Mouse (Mus musculus) right cerebral cortex, postnatal 4 days (tissue): Measurements from ENCODE around the gene Gm49366.
A peak's percentile ranks its signal among the peaks of the same experiment; 100 is the strongest.
"Not testable (repeated sequence)": the region's sequence is repeated elsewhere in the genome, so short reads cannot be mapped to it uniquely, and the experiment has no call there.

ENCODE experiments used
- DNase-seq: peaks from one replicate; pipeline ENCODE4 v3.0.0-alpha.2; 2022

Gene Gm49366

DNA sequence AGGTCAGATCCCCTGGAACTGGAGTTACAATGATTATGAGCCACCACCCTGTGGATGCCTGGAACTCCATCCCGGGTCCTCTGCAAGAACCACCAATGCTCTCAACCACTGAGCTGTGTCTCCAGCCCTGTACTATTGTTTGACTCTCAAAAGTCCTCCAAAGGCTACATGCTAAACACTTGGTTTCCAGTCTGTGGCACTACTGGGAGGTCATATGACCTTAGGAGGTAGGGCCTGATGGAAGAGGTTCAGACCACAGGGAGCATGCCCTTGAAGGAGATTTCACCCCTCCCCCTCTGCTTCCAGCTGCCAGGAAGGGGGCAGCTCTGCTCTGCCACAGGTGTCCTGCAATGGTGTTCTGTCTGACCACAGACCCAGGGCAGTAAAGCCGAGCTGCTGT, 5.4 kb upstream of the Gm49366 start:
- DNase-seq = not testable (repeated sequence)

DNA sequence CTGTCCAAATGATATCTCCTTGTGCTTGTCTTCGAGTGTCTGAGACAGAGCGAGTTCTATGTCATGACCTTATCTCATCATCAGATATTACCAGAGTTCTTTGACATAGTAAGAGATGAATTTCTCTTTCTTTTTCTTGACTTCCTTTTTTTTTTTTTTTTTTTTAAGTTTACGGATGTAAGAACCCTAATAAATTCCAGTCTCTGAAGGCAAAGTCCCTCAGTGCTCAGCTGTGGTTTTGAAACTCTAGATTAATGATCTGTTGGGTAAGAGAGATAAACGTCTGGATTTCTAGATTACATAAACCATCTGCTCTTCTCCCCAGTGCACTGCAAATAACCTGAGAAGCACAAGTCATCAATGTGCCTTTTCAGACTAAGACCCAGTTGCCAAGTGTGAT, 4.6 kb upstream of the Gm49366 start:
- DNase-seq = no peak

DNA sequence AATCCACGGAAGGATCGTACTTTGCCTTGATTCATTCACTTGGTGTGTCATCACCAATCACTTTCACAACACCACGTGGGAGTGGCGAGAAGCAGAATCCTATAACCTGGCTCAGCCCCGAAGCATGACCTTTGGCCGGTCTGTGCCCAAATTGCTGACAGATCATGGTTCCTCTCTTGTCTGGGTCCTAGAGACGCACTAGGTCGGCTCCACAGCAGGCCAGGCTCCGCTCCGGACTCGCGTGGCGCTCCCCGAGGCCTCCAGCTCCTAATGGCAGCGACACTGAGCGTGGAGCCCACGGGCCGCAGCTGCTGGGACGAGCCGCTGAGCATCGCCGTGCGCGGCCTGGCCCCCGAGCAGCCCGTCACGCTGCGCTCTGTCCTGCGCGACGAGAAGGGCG, 494 bp upstream of the Gm49366 start, which contains the start of gene Acot4:
TSS of gene Acot4 (plus strand) at position 139 of the 400 bp plus-strand sequence.
- DNase-seq = peak; percentile 11

DNA sequence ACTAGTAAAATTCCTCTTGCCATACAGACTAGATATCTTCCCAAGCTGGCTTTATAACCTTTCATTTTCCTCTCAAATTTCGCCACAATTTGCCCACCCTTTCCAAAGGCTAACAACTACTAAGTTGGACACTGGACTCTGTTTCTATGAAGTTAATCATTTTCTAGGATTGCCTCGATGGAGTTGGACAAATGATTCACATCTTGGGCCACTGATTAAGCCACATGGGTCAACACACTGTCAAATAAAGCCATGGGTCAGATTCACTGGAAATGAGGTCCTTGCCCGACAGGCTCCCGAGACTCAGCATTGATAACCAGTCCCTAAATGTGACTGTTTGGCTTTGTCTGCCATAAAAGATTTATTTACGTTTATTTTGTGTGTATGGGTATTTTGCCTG, 3.5 kb downstream of the Gm49366 start:
- no peak for DNase-seq

DNA sequence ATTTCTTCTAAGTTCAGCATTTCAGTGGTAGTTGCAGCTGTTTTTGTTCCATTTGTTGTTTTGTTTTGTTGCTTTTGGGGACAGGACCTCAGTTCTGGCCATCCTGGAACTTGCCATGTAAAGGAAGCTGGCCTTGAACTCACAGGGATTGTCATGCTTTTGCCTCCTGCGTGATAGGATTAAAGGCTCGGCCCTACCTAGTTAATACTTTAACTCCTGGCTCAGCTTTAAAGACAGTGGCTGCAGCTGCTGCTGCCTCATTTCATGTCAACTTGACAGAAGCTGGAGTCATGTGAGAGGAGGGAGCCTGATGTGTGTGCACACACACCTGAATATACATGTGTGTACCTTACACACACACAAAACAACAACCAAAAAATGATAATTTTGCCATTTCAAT, 5.3 kb downstream of the Gm49366 start:
- DNase-seq = no peak

DNA sequence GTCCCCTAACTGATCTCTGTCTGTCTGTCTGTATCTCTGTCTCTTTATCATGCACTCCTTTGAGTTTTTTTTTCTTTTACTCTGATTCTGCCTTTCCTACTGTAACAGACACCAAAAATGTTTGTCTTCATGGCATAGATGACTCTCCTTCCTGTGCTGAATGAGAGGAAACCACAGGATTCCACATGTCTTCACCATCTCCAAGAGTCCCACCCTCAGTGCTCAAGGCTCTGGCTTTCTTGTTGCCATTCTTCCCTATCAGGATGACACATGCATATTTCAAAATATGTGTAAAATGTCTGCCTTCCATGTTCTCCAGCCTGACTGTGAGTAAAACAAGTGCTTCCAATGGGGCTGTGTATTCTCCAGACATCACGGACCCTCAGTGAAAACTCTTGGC, 8.2 kb downstream of the Gm49366 start:
- no peak for DNase-seq

DNA sequence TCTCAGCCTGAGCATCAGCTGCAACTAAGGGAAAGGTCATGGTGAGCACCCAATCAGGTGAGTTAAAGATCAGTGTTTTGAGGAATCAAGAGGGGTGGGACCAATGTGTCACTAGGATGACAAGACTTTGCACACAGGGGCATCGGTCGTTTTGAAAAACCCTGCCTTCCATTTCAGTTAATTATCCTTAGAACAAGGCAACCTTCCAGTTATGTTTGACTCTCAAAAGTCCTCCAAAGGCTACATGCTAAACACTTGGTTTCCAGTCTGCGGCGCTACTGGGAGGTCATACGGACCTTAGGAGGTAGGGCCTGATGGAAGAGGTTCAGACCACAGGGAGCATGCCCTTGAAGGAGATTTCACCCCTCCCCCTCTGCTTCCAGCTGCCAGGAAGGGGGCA, 12.0 kb downstream of the Gm49366 start:
- DNase-seq = not testable (repeated sequence)

DNA sequence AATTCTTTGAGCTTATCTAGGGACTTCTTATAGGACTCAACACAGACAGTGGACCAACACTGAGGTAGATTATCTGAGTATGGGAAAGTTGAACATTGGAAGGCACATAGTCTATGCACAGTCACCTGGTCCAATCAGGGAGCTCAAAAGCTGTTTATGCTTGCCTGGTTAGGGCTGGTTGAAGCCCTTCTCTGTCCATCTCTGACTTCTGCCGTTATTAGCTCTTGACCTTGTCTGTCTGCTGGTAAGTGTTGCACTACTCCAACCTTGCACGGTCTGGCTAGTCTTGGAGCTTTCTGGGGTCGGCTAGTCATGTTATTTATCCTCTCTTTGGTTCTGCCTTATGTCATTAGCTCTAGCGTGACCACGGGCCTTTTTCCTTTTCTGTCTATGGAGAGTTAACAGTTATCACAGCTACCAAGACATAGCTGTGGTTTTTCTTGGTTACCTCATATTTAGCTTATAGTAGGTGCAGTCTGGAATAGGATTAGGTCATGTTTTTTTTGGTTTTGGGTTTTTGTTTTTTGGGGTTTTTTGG, 13.3 kb downstream of the Gm49366 start, which contains the start of gene Acot3:
TSS of gene Acot3 (plus strand) at position 208 of the 538 bp plus-strand sequence.
- no peak for DNase-seq

DNA sequence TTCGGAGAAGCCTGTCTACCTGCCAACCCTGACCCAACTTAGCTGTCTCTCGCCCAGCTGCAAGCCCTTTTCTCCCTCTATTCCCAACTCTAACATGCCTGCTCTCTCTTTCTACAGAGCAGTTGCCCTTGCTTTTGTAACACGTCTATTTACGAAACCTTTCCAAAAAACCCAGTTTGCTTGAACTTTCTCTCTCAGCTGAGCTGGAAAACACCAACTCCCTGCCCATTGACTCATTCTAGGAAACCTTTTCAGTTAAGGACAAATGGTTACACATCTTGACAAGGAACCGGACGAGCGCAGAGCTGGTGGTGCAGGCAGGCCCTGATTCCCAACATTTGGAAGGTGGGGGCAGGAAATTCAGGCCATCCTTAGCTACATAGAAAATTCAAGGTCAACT, 13.9 kb downstream of the Gm49366 start:
- DNase-seq = no peak

DNA sequence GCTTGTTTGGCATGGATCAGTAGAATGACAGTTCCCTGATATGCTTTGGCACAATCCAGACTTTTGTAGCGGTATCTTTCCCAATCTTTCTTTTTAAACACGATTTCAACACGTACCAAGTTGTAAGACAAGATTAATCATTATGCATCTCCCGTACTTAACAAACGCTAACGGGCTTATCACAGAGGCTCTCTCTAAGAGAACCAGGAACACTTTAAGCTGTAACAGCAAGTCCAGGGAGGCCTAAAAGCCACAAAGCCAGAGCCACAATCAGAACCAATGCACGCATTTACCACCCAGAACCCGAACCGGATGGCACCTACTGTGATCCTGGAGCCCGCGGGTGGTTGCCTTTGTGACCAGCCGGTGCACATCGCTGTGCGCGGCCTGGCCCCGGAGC, 14.4 kb downstream of the Gm49366 start:
- DNase-seq = no peak

DNA sequence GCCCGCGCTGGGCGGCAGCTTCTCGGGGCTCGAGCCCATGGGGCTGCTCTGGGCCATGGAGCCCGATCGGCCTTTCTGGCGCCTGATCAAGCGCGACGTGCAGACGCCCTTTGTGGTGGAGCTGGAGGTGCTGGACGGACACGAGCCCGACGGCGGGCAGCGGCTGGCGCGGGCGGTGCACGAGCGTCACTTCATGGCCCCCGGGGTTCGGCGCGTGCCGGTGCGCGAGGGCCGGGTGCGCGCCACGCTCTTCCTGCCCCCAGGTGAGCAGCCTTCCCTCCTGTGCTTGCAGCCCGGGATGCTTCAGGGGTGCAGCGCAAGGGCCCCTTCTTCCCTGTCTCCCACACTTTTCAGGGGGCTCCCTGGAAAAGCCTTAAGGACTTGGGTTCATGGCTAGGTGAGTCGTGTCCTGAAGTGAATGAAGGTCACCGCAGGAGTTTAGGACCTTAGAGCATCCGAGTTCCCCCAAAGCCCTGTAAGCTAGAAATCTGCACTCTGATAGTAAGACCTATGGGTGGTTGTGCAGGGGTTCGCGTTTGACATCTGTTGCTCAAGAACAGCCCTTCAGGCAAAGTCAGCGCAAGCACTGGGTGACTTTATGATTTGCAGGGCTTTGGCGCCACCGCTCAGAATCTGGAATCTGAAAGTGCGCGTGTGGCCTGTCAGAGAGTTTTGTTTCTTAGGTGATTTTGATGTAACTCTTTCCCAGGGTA, 15.1 kb downstream of the Gm49366 start:
- DNase-seq = no peak

DNA sequence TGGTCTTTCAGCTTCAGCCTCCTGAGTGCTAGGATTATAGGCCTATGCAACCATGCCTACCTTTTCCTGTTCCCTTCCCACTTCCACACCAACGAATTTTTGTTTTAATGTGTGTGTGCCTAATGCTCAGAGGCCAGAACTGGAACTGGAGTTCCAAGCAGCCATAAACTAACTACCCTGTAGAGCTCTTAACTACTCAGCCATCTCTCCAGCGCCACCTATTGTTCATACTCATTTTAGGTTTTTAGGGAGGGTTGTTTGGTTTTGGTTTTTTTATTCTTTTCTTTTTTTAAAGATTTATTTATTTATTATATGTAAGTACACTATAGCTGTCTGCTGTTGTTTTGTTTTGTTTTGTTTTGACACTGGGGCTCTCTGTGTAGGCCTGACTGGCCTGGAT, 22.2 kb downstream of the Gm49366 start:
- DNase-seq = no peak

DNA sequence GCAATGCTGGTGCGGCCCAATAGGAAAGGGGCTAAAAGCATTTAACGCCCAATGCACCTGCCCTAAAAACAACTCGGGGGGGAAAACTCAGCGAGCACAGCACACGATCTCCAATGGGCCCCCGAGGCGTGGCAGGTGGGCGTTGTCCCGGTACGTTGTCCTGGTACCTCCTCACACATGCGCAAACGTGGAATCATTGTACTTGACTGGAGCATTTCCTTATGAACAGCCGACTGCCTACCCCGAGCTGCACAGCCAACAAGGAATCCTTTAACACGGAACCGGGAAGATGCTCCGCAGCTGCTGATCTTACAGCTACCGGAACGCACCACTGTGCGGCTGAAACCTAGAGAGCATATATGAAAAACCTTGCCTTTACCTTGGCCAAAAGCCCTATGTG, 23.6 kb downstream of the Gm49366 start:
- no peak for DNase-seq

DNA sequence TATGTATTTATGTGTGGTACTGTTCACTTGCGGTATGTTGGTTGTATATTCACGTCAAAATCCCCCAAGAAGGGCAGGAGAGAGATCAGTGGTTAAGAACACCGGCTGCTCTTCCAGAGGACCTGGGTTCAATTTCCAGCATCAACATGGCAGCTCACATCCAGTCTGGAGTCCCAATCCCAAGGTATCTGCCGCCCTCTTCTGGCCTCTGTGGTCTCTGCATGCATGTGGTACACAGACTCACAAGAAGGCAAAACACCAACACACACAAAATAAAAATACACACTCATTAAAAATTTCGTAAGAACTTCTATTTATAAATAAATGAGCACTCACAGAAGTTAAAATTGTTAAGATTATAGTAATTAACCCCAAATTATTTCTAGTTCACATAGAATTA, 24.5 kb downstream of the Gm49366 start:
- DNase-seq = no peak

DNA sequence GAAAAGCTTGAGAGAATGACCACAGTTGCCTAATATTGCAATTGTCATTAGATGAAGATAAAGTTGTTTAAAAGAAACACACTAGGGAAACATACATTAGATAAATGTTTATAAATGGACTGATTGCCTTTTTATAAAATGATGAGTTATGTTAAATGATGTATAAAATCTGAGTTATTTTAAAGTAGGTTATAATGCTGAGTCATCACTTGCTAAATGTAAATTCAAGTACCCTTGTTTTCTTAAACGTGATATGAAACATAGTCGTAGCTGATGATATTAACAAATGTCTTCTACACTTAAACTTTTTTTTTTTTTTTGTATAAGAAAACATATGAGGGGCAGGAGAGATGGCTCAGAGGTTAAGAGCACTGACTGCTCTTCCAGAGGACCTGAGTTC, 25.1 kb downstream of the Gm49366 start:
- no peak for DNase-seq

DNA sequence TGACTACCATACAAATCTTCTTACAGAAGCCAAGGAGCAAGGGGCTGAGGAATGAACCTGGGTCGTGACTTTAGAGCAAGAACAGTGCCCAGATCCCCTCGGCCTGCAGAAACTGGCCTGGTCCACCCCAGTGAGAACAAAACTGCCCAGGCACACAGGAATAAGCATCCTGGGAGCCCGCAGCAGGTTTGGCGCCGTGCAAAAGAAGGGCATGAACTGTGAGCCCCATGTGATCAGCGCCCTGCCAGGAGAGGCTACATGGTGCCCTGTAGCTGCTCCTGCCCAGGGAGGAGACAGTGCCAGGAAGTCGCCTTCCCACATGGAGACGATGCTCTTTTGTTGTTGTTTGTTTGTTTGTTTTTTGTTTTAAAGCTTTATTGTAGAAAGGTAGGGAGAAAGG, 25.9 kb downstream of the Gm49366 start:
- DNase-seq = no peak

DNA sequence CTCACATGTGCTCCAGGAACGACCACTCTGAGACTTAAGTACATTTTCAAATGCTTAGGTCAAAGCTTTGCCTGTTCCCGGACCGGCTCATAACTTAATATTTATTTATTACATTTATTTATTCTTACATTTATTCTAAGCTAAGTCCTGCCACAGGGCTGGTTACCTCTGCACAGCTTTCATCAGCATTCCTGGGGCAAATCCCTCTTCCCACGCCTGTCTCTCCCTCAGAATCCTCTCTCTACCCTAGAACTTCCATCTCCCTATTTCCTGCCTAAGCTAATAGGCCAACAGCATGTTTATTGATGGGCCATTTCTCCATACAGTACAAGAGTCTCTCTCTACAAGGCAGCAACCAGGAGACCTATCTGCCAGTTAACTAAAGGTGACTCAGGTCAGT, 29.0 kb downstream of the Gm49366 start:
- DNase-seq = no peak

DNA sequence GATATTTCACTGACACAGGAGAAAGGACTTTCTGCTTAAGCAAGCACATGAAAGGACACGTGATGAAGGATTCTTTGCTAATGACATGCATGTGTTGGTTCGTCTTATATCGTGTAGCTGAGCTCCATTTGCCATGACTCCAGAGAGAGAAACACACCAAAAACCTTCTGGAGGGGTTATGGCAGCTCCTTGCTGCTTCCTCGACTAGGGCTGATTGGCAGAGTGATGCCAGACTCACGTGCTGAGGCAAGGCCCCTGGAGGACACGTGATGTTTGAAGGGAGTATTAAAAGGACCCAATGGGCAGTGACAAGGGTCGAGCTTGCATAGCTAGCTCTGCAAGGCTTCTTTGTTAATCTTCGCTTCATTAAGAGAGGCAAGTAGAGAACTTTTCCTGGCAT, 29.6 kb downstream of the Gm49366 start:
- no peak for DNase-seq

DNA sequence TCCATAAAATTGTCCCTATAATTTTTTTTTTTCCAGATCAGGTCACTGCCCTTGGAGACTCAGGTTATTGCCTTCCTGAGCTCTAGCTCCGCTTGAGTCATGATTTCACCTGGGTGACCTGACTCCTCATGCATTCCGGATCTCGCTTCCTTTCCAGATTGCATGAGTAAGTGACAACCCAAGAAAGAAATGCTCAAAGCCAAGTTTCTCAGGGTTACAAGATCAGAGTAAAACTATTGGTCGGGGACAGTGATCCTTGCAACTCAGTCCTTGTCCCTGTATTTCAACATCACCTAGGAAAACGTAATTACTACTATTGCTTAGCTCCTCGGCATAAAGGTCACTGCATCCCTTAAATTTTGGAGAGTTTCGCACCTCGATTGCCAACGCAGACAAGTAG, 30.3 kb downstream of the Gm49366 start, which contains the start of gene Acot5:
TSS of gene Acot5 (plus strand) at position 340 of the 400 bp plus-strand sequence.
- no peak for DNase-seq

DNA sequence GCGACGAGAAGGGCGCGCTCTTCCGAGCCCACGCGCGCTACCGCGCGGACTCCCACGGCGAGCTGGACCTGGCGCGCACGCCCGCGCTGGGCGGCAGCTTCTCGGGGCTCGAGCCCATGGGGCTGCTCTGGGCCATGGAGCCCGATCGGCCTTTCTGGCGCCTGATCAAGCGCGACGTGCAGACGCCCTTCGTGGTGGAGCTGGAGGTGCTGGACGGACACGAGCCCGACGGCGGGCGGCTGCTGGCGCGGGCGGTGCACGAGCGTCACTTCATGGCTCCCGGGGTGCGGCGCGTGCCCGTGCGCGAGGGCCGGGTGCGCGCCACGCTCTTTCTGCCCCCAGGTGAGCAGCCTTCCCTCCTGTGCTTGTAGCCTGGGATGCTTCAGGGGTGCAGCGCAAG, 30.8 kb downstream of the Gm49366 start:
- peak; percentile 28 for DNase-seq

DNA sequence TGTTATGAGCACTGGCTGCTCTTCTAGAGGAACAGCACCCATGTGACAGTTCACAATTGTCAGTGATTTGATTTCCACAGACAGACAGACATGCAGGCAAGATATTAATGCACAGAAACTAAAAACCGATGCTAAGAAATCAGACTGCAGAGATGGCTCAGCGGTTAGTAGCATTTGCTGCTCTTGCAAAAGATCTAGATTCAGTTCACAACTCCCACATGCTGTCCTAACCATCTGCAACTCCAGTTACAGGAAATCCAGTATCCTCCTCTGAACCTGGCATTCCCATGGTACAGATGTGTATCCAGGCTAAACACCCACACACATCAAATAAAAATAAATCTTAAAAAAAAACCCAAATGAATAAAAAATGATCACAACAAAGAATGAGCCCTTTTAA, 33.0 kb downstream of the Gm49366 start:
- no peak for DNase-seq

DNA sequence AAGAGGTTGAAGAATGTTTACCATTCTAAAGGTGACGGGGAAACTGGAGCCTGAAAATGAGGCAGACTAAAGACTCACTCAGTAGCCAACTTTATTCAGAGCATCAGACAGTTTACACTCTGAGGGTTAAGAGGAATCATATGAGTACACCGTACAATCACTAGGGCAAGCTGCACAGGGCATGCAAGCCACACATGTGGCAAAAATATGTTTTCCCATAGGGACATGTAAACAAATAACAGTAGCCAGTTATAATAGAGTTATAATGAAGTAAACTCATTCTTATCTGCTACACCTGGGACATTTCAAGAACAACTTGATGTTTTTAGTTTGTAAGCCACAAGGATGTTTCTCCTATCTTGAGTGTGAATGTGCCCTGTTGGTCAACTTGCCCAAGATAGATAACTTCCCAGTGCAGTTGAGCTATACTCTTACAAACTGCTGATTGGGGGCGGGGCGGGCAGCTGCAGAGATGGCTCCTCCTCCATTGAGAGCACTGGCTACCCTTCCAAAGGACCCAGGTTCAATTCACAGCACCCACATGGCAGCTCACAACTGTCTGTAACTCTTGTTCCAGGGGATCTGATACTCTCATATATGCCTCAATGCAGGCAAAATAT, 38.7 kb downstream of the Gm49366 start:
- no peak for DNase-seq

DNA sequence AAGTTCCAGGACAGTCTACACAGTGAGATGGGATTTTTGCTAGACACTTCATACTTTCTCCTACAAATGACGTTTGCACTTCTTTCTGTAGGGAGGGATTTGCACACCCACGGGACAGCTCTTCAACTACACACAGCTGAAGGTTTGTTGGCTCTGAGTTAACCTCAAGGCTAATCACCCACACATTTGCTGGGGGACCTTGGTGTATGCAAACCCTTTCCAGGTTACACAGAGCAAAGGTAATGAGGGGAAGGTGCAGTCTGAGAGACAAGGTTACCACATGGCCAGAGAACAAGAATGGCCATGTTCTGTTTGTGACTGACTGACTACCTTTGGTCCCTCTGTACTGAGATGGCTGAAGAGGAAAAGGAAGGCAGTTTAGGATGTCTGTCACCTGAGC, 45.1 kb downstream of the Gm49366 start:
- no peak for DNase-seq

DNA sequence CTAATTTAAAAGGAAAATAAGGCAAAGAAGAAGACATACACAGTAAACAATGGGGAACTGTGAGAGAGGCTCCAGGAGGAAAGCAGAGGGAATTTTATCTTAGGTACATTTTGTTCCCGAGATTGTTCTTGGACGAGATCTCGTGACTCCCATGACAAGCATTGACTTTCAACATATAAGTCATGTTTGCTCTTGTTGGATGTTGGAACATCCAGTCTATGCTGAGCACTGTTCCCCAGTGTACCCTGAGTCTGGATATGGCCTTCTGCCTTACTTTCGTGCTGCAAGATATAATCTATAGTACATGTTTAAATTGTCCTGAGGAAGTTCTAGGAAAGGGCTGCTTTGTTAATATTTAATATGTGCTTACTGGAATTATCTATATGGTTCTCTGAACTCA, 45.8 kb downstream of the Gm49366 start:
- DNase-seq = no peak
